Mouse (Mus musculus) CH12.LX (cell line): ENCODE measurements at regions not wholly inside any gene's neighbourhood (a gene's known extent, or its start where the extent isn't known, plus 50 kb on each side); places are given as distances from the start of the nearest gene placed in this dataset.

Experiments
- CTCF ChIP-seq, 2 experiments: IDR thresholded peaks in 1 of 2; conservative IDR thresholded peaks in 1 of 2; 2 replicates each; pipeline ENCODE4 v1.5.1; 2011 to 2012; ENCODE audit warnings: low read depth in 2 of 2, low read length in 2 of 2, improper control_type of control experiment in 1 of 2, inconsistent platforms in 1 of 2, mild to moderate bottlenecking in 1 of 2, moderate library complexity in 1 of 2
- E2F4 ChIP-seq: IDR thresholded peaks from 2 replicates; pipeline ENCODE4 v1.6.1; 2011; ENCODE audit warnings: low read depth, low read length, improper control_type of control experiment; ENCODE audit not compliant: insufficient replicate concordance
- MEF2A ChIP-seq: IDR thresholded peaks from 2 replicates; pipeline ENCODE4 v1.6.1; 2014; ENCODE audit warnings: low read depth, mild to moderate bottlenecking, inconsistent platforms, low read length, improper control_type of control experiment, borderline replicate concordance
- ZC3H11A ChIP-seq: IDR thresholded peaks from 2 replicates; pipeline ENCODE4 v1.6.1; 2012; ENCODE audit warnings: low read depth, mild to moderate bottlenecking, inconsistent platforms, low read length, improper control_type of control experiment

GRCm38 (mm10) chr2:180835936-180836602 is 59.4 kb upstream of the Bhlhe23 start:
- no peak for TF ChIP-seq MEF2A
- no peak for TF ChIP-seq ZC3H11A
- TF ChIP-seq CTCF (conservative IDR thresholded peaks at IDR 0.05 in 1 of 2, IDR thresholded peaks at IDR 0.05 in 1 of 2; ENCODE audit: low read depth in 2 of 2, low read length in 2 of 2): no peak
- no peak for TF ChIP-seq E2F4
